Mouse (Mus musculus) left cerebral cortex, adult 8-10 months (tissue): ENCODE measurements around the gene Cybrd1. TPM values are rescaled to one million over a fixed set of nuclear protein-coding genes. Genes with fewer than 3 reads are reported as not detected.

Source experiments
- DNase-seq, 2 experiments: peaks; one replicate each; pipeline ENCODE4 v3.0.0; 2022; ENCODE audit warnings: low spot score in 2 of 2
- total RNA-seq, 4 experiments: library from RNA; stranded (reverse); gene quantifications; 2 replicates each; pipeline ENCODE4 v1.2.4; 2022

Gene Cybrd1
- 1 to 10 TPM in 3 of 4 experiments, under 1 TPM in 1; 0.93 to 2.9 (median 1.5) TPM for total RNA-seq

GRCm38 (mm10) chr2:71117797-71118708 lies at the start of gene Cybrd1:
Gene Cybrd1, plus strand, starts transcription at chr2:71117923.
- no peak for DNase-seq

GRCm38 (mm10) chr2:71071601-71072000 lies 46.1 kb upstream of the Cybrd1 start:
- DNase-seq, result no peak

GRCm38 (mm10) chr2:71073330-71073729 lies 44.4 kb upstream of the Cybrd1 start:
- DNase-seq, result no peak

GRCm38 (mm10) chr2:71073828-71074227 lies 43.9 kb upstream of the Cybrd1 start:
- no peak for DNase-seq

GRCm38 (mm10) chr2:71082416-71082815 lies 35.3 kb upstream of the Cybrd1 start:
- DNase-seq, result no peak

- DNase-seq, result no peak
These were observed 34.1 kb upstream of the Cybrd1 start for GRCm38 (mm10) chr2:71083454-71084193.

- no peak for DNase-seq
These were observed 28.0 kb upstream of the Cybrd1 start for GRCm38 (mm10) chr2:71089766-71090165.

GRCm38 (mm10) chr2:71090660-71091445 lies 26.9 kb upstream of the Cybrd1 start:
- no peak for DNase-seq

GRCm38 (mm10) chr2:71096170-71096569 lies 21.6 kb upstream of the Cybrd1 start:
- no peak for DNase-seq

- no peak for DNase-seq
These were observed 15.0 kb upstream of the Cybrd1 start for GRCm38 (mm10) chr2:71102621-71103291.

GRCm38 (mm10) chr2:71103292-71103680 lies 14.4 kb upstream of the Cybrd1 start:
- no peak for DNase-seq

GRCm38 (mm10) chr2:71104696-71105095 lies 13.0 kb upstream of the Cybrd1 start:
- no peak for DNase-seq

- no peak for DNase-seq
These were observed 12.1 kb upstream of the Cybrd1 start for GRCm38 (mm10) chr2:71105469-71106215.

- DNase-seq, result no peak
These were observed 10.5 kb upstream of the Cybrd1 start for GRCm38 (mm10) chr2:71107225-71107624.

GRCm38 (mm10) chr2:71108541-71108940 lies 9.2 kb upstream of the Cybrd1 start:
- no peak for DNase-seq

GRCm38 (mm10) chr2:71113489-71114171 lies 4.1 kb upstream of the Cybrd1 start:
- no peak for DNase-seq

- DNase-seq, result no peak
These were observed 1.6 kb upstream of the Cybrd1 start for GRCm38 (mm10) chr2:71116151-71116550.

GRCm38 (mm10) chr2:71120844-71121243 lies 3.1 kb downstream of the Cybrd1 start:
- DNase-seq, result peak in 1 of 2 experiments; percentile 52

GRCm38 (mm10) chr2:71121406-71121805 lies 3.7 kb downstream of the Cybrd1 start:
- no peak for DNase-seq
